Comparison of ENCODE assay signal across 8 mouse cellular contexts in genomic region chr12:102878031-102878823, GRCm38 (mm10). TPM values are rescaled to one million over a fixed set of nuclear protein-coding genes. Genes with fewer than 3 reads are reported as not detected.
DNase-seq lines count a peak whose midpoint lies in the region; ATAC-seq and TF ChIP-seq lines count a peak whose summit lies in the region.

TSS of gene Btbd7 (minus strand) at chr12:102878471.

- peak within 1 kb of the TSS; percentile 98 for H3K9ac ChIP-seq in kidney, embryonic 15.5 days

- peak within 1 kb of the TSS; percentile 28; the same call in 1 of the 2 replicates for H3K27ac ChIP-seq in bone marrow macrophage, adult 2 months (ENCODE audit: insufficient read depth, low read depth, low read length)
- peak within 1 kb of the TSS; percentile 79 for H3K27ac ChIP-seq in embryonic fibroblast, embryonic 13.5 days (ENCODE audit: insufficient read depth, low read length)
- H3K27ac ChIP-seq in heart, embryonic 10.5 days: peak within 1 kb of the TSS; percentile 99
- peak within 1 kb of the TSS; percentile 98 for H3K27ac ChIP-seq in kidney, embryonic 15.5 days

- H3K36me3 ChIP-seq in heart, embryonic 10.5 days: no peaks in the 10 kb centered on the region
- H3K36me3 ChIP-seq in kidney, embryonic 15.5 days: no peaks in the 10 kb centered on the region

- 4% methylated on average over 94 of the region's 95 CpGs for WGBS in heart, embryonic 10.5 days
- under 1% methylated on average over 94 of the region's 95 CpGs for WGBS in kidney, embryonic 15.5 days

- H3K4me3 ChIP-seq in bone marrow macrophage, adult 2 months (ENCODE audit: insufficient read depth, low read length): peak within 1 kb of the TSS; percentile 94
- H3K4me3 ChIP-seq in embryonic fibroblast, embryonic 13.5 days (ENCODE audit: insufficient read depth, low read length): peak within 1 kb of the TSS; percentile 75
- peak within 1 kb of the TSS; percentile 80 for H3K4me3 ChIP-seq in heart, embryonic 10.5 days
- peak within 1 kb of the TSS; percentile 96 for H3K4me3 ChIP-seq in kidney, embryonic 15.5 days (replicated peaks)

- no peak; the same call in 1 of the 2 replicates for TF ChIP-seq POLR2A in bone marrow macrophage, adult 2 months (IDR thresholded peaks at IDR 0.05; ENCODE audit: borderline replicate concordance, low read depth, low read length)
- peak; percentile 96 for TF ChIP-seq POLR2A in embryonic fibroblast, embryonic 13.5 days (IDR thresholded peaks at IDR 0.05; ENCODE audit: low read depth, low read length)

- peak; percentile 97 for ATAC-seq in kidney, embryonic 15.5 days (replicated peaks; ENCODE audit: low FRiP score)
- peak; percentile 75 for ATAC-seq in monocyte, adult 5-6 weeks (replicated peaks; ENCODE audit: insufficient number of reproducible peaks, low FRiP score, low TSS enrichment, poor library complexity, severe bottlenecking)

- H3K27me3 ChIP-seq in heart, embryonic 10.5 days (ENCODE audit: insufficient read depth, poor library complexity, severe bottlenecking): no peaks in the 10 kb centered on the region
- H3K27me3 ChIP-seq in kidney, embryonic 15.5 days: no peaks in the 10 kb centered on the region

- peak; percentile 95 for DNase-seq in A20 (ENCODE audit: low read depth, low spot score)
- DNase-seq in heart, embryonic 10.5 days (ENCODE audit: low spot score): peak; percentile 97
- peak; percentile 98 for DNase-seq in liver
- peak; percentile 96 to 98 for DNase-seq in spleen, postnatal 4 days (ENCODE audit: low spot score in 2 of 2)

- H3K4me1 ChIP-seq in bone marrow macrophage, adult 2 months (ENCODE audit: control insufficient read depth, insufficient read depth, low read length): peaks cover 10% of the 10 kb centered on the region
- H3K4me1 ChIP-seq in embryonic fibroblast, embryonic 13.5 days (ENCODE audit: control insufficient read depth, insufficient read depth, low read length): no peaks in the 10 kb centered on the region; the same call in 1 of the 2 replicates
- peaks cover 20% of the 10 kb centered on the region for H3K4me1 ChIP-seq in heart, embryonic 10.5 days
- H3K4me1 ChIP-seq in kidney, embryonic 15.5 days: peaks cover 22% of the 10 kb centered on the region

- TF ChIP-seq CTCF in bone marrow macrophage, adult 2 months (IDR thresholded peaks at IDR 0.05; ENCODE audit: low read depth, low read length): no peak
- no peak for TF ChIP-seq CTCF in embryonic fibroblast, embryonic 13.5 days (IDR thresholded peaks at IDR 0.05; ENCODE audit: borderline replicate concordance, insufficient read depth, low read length)

- H3K4me2 ChIP-seq in kidney, embryonic 15.5 days: peak within 1 kb of the TSS; percentile 78

- no peaks in the 10 kb centered on the region for H3K9me3 ChIP-seq in heart, embryonic 10.5 days
- H3K9me3 ChIP-seq in kidney, embryonic 15.5 days (replicated peaks): no peaks in the 10 kb centered on the region

RNA-seq across cellular contexts. Expression of gene Btbd7, which starts in this region (rescaled TPM):
- polyA plus RNA-seq in bone marrow macrophage, adult 2 months (2012; ENCODE audit: insufficient read depth, insufficient read length, missing spikeins): 12.4 and 14.9 TPM in 2 replicates
- 53.2 and 55.2 TPM in 2 replicates for polyA plus RNA-seq in embryonic fibroblast, embryonic 13.5 days (2011; ENCODE audit: insufficient read length, low read depth, missing spikeins)
- 13.3 and 16.1 TPM in 2 replicates for polyA plus RNA-seq in heart, embryonic 10.5 days (2016; fragmentation: Nextera tagmentation; extraction: Ambion mirVana)
- 18.5 and 19.1 TPM in 2 replicates for polyA plus RNA-seq in kidney, embryonic 15.5 days (2015; fragmentation: Nextera tagmentation; extraction: Ambion mirVana)
- total RNA-seq in monocyte, adult 5-6 weeks (2017): 27.2 to 52.0 TPM (median 37.5 TPM) in 3 replicates

Comparison
In these comparisons a context has a peak if more than half of its experiments do, and no peak if none do; other contexts are left out.
1. Peak in every context shown above with its lines: DNase-seq, ATAC-seq, H3K4me3 ChIP-seq and H3K27ac ChIP-seq.
2. H3K27ac ChIP-seq: peak in every context shown above with its lines; median percentile 99 in heart, embryonic 10.5 days; 98 in kidney, embryonic 15.5 days; 79 in embryonic fibroblast, embryonic 13.5 days; 28 in bone marrow macrophage, adult 2 months.